Mouse (Mus musculus) liver, embryonic 11.5 days (tissue): Measurements from ENCODE around the gene Gnb1l. TPM values are rescaled to one million over a fixed set of nuclear protein-coding genes. Genes with fewer than 3 reads are reported as not detected.

Experiments
- ATAC-seq: fragments of 200-750 bp; cut with Nextera tagmentation; replicated peaks from 2 replicates; pipeline ENCODE4 v1.8.0; 2017; ENCODE audit warnings: moderate number of reproducible peaks, mild to moderate bottlenecking, moderate TSS enrichment, moderate library complexity; ENCODE audit not compliant: low FRiP score
- DNase-seq: peaks from one replicate; pipeline ENCODE4 v3.0.0-alpha.2; 2017; ENCODE audit warnings: low spot score
- H3K27ac ChIP-seq: fragments of 300-500 bp; sonication (generic); 2 replicates; pipeline ENCODE4 v1.5.1; 2014; ENCODE audit warnings: mild to moderate bottlenecking, low read depth, low read length, control low read depth
- H3K27me3 ChIP-seq: fragments of 300-500 bp; sonication (generic); replicated peaks from 2 replicates; pipeline ENCODE4 v1.6.1; 2014; ENCODE audit warnings: low read length, mixed read lengths; ENCODE audit not compliant: control insufficient read depth, insufficient read depth
- H3K36me3 ChIP-seq: fragments of 300-500 bp; sonication (generic); 2 replicates; pipeline ENCODE4 v1.6.1; 2014; ENCODE audit warnings: mild to moderate bottlenecking, low read length, moderate library complexity, mixed read lengths; ENCODE audit not compliant: control insufficient read depth, insufficient read depth
- H3K4me1 ChIP-seq: fragments of 300-500 bp; sonication (generic); replicated peaks from 2 replicates; pipeline ENCODE4 v1.6.1; 2014; ENCODE audit warnings: low read length, mixed read lengths; ENCODE audit not compliant: control insufficient read depth, insufficient read depth
- H3K4me2 ChIP-seq: fragments of 300-500 bp; sonication (generic); 2 replicates; pipeline ENCODE4 v1.6.1; 2014; ENCODE audit warnings: mild to moderate bottlenecking, control low read depth, moderate library complexity
- H3K4me3 ChIP-seq: fragments of 300-500 bp; sonication (generic); 2 replicates; pipeline ENCODE4 v1.5.1; 2014; ENCODE audit warnings: low read depth, low read length, control low read depth
- H3K9ac ChIP-seq: fragments of 300-500 bp; sonication (generic); 2 replicates; pipeline ENCODE4 v1.6.1; 2014; ENCODE audit warnings: low read depth, low read length, control low read depth
- H3K9me3 ChIP-seq: fragments of 300-500 bp; sonication (generic); 2 replicates; pipeline ENCODE4 v1.6.1; 2016; ENCODE audit warnings: low read length, inconsistent platforms, mixed read lengths; ENCODE audit not compliant: control insufficient read depth
- WGBS: fragments of 180-500 bp; shearing (Covaris S2); extraction: QIAGEN DNeasy Blood & Tissue Kit; methylation state at CpG from one replicate; pipeline ENCODE4 v1.1.7; 2014; 5-methylcytosine and 5-hydroxymethylcytosine counted together
- polyA plus RNA-seq: library from polyadenylated mRNA; unstranded; fragments of >200 nt; fragmentation: Nextera tagmentation; extraction: Ambion mirVana; gene quantifications from 2 replicates; pipeline ENCODE4 v1.2.1, GENCODE M21; 2014

Gene Gnb1l
- polyA plus RNA-seq, 1 experiment from 2014 or later = 18.4 TPM

GRCm38 (mm10) chr16:18589080-18589621 lies 90.6 kb downstream of the Gnb1l start:
- Histone ChIP-seq H3K27ac (no peak overlapping the region), H3K9ac (no peak overlapping the region)

DNA sequence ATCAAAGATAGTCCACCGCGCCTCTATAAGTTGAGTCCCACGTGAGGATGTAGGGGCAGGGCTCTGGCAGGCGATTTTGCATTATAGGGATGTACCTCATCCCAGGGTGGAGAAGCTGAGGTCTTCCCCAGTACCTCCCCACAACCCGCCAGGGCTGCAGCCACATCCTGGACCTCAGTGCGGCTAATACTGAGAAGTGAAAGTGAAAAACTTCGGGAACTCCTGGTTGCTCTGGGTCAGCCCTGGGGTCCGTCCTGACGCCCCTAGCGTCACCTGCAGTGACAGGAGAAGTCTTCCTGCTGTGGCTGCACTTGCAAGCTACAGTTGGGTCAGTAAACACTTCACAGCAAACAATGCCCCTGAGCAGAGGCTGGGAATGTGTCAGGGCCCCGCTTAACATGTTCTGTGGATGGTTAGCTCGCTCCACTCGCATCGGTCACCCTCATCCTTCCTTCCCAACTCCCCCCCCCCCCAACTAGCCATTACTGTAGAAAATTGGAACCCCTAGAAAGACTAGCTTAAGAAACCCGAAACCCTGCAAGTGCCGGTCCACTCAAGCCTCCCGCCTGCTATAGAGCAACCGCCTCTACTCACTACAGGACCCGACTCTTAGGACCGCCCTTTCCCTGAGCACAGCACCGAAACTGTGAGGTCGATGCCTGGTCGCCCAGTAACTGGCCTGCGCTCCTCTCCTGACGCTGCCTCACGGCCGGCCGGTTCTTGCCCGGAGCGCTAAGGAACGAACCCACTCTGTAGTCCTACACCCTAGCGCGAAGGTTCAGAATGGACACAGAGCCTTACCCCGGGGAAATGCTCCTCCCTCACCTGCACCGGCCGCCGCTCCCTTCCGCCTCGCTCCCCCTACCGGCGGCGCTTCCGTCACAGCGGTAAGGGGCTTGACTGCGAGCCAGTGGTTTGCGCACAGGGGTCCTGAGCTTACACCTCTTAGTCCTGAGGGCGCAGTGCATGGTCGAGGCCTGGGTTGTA lies 91.6 kb downstream of the Gnb1l start, which contains the start of gene Tbx1:
Gene Tbx1 (minus strand): TSS at position 868 of the 987 bp plus-strand sequence.
- DNase-seq = peak; percentile 59

More at GRCm38 (mm10) chr16:18589080-18589621, 90.6 kb downstream of the Gnb1l start:
- 14% methylated on average over 9 of the region's 9 CpGs for WGBS
- Histone ChIP-seq H3K36me3 (no peaks in the 10 kb centered on the region), H3K4me3 (0 out of 2 replicates have a peak overlapping the region, but pooled peaks have one; percentile 5), H3K9me3 (no peaks in the 10 kb centered on the region), H3K4me1 (peaks cover 18% of the 10 kb centered on the region), H3K4me2 (no peak overlapping the region), H3K27me3 (peaks cover 97% of the 10 kb centered on the region)
- DNase-seq (no peak), ATAC-seq (no peak)

DNA sequence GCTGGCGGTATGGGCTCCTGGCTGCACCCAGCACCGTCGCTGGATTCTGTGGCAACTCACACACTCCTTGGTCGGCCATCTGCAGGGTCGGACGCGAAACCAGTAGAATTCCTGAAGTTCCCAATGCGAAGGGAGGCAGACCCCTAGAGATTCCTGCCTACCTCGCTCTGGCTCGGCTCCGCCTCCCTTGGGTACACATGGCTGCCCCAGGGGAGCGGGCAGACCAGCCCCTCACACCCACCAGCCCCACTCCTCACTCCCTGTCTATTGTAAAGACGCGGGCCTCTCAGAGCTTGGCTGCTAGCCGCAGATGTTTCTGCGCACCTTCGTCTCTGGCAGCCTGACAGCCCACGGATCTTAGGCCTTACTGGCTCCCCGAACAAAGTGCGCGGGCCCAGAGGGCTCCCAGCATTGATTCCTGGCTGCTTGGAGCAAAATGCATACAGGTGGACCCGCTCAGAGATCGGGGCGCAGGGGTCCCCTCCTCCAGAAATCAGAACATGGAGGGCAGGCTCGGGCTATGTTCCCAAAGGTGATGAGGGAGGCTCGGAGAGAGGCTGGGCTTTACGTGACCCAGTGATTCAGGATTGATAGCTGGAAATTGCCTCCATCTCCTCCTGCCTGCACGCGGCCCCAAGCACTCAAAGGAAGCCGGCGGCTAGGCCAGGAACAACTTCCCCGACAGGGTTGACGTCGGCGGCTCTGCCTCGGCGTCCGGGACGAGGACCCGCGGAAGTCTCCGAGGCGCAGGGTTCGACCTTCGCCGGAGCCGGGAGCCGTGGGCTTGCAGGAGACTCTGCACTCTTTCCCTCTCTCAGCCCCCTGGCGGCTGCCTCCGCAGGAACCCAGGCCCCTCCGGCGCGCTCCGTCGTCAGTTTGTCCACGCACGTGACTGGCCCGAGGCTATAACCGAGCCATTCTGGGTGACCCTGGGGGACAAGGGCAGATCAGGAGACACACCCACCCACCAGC lies 92.8 kb downstream of the Gnb1l start:
- Histone ChIP-seq H3K36me3 (no peaks in the 10 kb centered on the region), H3K4me3 (peak overlapping the region; percentile 44; the same call in 1 of the 2 replicates), H3K4me1 (peaks cover 17% of the 10 kb centered on the region), H3K9me3 (no peaks in the 10 kb centered on the region), H3K9ac (no peak overlapping the region), H3K27ac (no peak overlapping the region), H3K27me3 (peaks cover 90% of the 10 kb centered on the region), H3K4me2 (peak overlapping the region; percentile 70)
- DNase-seq (peak; percentile 53), ATAC-seq (no peak)
- WGBS = 2% methylated on average over 59 of the region's 59 CpGs

More for the DNA sequence above, 91.6 kb downstream of the Gnb1l start, which contains the start of gene Tbx1:
- under 1% methylated on average over 48 of the region's 48 CpGs for whole genome bisulfite sequencing
- Histone ChIP-seq H3K4me2 (peak within 1 kb of the TSS; percentile 70), H3K4me3 (peak within 1 kb of the TSS; percentile 44), H3K36me3 (no peaks in the 10 kb centered on the region), H3K9ac (no peak within 1 kb of the TSS), H3K9me3 (no peaks in the 10 kb centered on the region), H3K27me3 (peaks cover 96% of the 10 kb centered on the region), H3K27ac (no peak within 1 kb of the TSS), H3K4me1 (peaks cover 18% of the 10 kb centered on the region)
- no peak for ATAC-seq

GRCm38 (mm10) chr16:18593930-18594329 lies 95.4 kb downstream of the Gnb1l start:
- peaks cover 71% of the 10 kb centered on the region for H3K27me3 ChIP-seq
- no peaks in the 10 kb centered on the region for H3K9me3 ChIP-seq
- no peak overlapping the region for H3K9ac ChIP-seq
- ATAC-seq = no peak
- no peaks in the 10 kb centered on the region for H3K36me3 ChIP-seq
- no peak for DNase-seq
- no peak overlapping the region for H3K4me2 ChIP-seq
- 65% methylated on average over 2 of the region's 2 CpGs for WGBS
- H3K27ac ChIP-seq = no peak overlapping the region
- no peak overlapping the region for H3K4me3 ChIP-seq
- H3K4me1 ChIP-seq = peaks cover 12% of the 10 kb centered on the region

DNA sequence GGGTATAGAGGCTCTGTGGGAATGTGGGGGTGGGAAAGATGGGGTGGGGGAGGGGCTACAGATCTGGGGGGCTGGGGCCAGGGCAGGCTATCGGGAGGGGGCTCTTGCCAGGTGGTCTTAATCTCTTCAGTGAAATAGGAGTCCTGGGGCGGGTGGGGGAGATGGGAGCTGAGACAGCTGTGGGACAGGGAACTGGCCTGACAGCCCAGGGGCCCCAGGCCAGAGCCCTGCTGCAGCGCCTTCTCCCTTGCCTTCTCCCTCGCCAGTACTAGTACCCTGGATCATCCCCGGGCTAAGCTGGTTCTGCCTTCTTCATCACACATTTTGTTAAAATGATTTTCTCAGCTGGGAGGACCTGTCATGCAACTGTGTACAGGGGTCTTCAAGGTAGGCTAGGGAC lies 97.7 kb downstream of the Gnb1l start:
- Histone ChIP-seq H3K9me3 (no peaks in the 10 kb centered on the region), H3K9ac (no peak overlapping the region), H3K36me3 (no peaks in the 10 kb centered on the region), H3K4me3 (no peak overlapping the region), H3K27me3 (peaks cover 48% of the 10 kb centered on the region), H3K4me1 (peaks cover 1% of the 10 kb centered on the region), H3K27ac (no peak overlapping the region), H3K4me2 (no peak overlapping the region)
- 48% methylated on average over 5 of the region's 5 CpGs for WGBS
- ATAC-seq (no peak), DNase-seq (no peak)

- H3K4me1 ChIP-seq = peaks cover 12% of the 10 kb centered on the region; the same call in 1 of the 2 replicates
- no peak overlapping the region for H3K4me3 ChIP-seq
- no peaks in the 10 kb centered on the region for H3K9me3 ChIP-seq
- no peak overlapping the region for H3K4me2 ChIP-seq
- ATAC-seq (no peak), DNase-seq (no peak)
- H3K27me3 ChIP-seq = peaks cover 34% of the 10 kb centered on the region
- no peak overlapping the region for H3K27ac ChIP-seq
- WGBS = 36% methylated on average over 3 of the region's 3 CpGs
- H3K36me3 ChIP-seq = no peaks in the 10 kb centered on the region
- no peak overlapping the region for H3K9ac ChIP-seq
These were observed 99.5 kb downstream of the Gnb1l start for GRCm38 (mm10) chr16:18598006-18598405.

DNA sequence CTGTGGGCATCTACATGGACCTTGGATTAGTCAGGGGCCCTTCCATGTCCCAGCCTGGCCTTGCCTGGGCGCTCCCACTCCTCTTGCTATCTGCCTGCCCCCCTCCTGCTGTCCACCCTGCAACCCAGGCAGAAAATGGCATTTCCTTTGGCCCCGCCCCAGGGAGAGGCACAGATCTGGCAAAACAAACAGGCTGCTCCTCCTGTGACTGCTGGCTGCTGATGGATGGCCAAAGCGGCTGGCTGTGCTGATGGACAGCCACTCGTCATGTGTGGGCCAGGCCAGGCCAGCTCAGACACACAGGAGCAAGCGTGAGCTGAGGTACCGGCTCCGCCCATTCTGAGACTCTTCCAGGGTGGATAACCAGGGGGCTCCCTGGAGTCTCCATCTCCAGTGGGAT lies 102.9 kb downstream of the Gnb1l start:
- DNase-seq (no peak), ATAC-seq (no peak)
- H3K4me2 ChIP-seq = no peak overlapping the region
- no peaks in the 10 kb centered on the region for H3K36me3 ChIP-seq
- WGBS = 66% methylated on average over 7 of the region's 7 CpGs
- H3K9ac ChIP-seq = no peak overlapping the region
- no peaks in the 10 kb centered on the region for H3K9me3 ChIP-seq
- H3K4me1 ChIP-seq = peaks cover 12% of the 10 kb centered on the region; the same call in 1 of the 2 replicates
- peaks cover 9% of the 10 kb centered on the region for H3K27me3 ChIP-seq
- H3K4me3 ChIP-seq = no peak overlapping the region
- H3K27ac ChIP-seq = no peak overlapping the region

- no peaks in the 10 kb centered on the region for H3K36me3 ChIP-seq
- DNase-seq (no peak), ATAC-seq (no peak)
- no peak overlapping the region for H3K9ac ChIP-seq
- H3K27ac ChIP-seq = no peak overlapping the region
- WGBS = 74% methylated on average over 7 of the region's 8 CpGs
- H3K4me3 ChIP-seq = no peak overlapping the region
- H3K4me1 ChIP-seq = peaks cover 12% of the 10 kb centered on the region; the same call in 1 of the 2 replicates
- no peak overlapping the region for H3K4me2 ChIP-seq
- peaks cover 21% of the 10 kb centered on the region for H3K27me3 ChIP-seq
- no peaks in the 10 kb centered on the region for H3K9me3 ChIP-seq
These were observed 105.8 kb downstream of the Gnb1l start for GRCm38 (mm10) chr16:18604267-18604701.
